Mouse (Mus musculus): Measurements from ENCODE around the gene Taf9. TPM values are rescaled to one million over a fixed set of nuclear protein-coding genes. Genes with fewer than 3 reads are reported as not detected.

The Taf9 gene
- polyA plus RNA-seq, 1 experiment from 2014 or later = 20.1 TPM

GRCm38 (mm10) chr13:100682837-100683236, 31.5 kb downstream of the Taf9 start:
- 46% methylated on average over 2 of the region's 2 CpGs for WGBS (ENCODE audit: insufficient replicate concordance)
- DNase-seq (no peak), ATAC-seq (no peak)

DNA sequence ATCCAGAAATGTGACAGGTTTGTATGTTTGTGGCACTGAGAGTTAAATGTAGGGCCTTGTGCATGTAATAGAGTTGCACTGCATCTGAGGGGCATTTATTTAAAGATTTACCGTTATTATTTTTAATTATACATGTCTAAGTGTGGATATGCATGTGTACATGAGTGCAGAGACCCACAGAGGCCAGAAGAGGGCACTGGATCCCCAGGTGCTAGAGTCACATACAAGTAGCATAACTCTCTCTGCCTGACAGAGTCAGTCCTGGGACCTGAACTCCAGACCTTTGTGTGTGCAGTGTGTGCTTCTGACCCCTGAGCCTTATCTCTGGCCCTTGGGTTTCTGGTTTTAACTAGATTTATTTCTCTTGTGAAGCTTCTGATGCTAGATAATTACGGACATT, 33.0 kb downstream of the Taf9 start:
- no peak for TF ChIP-seq EP300 (IDR thresholded peaks at IDR 0.05; ENCODE audit: low read depth)
- peak; percentile 72 for TF ChIP-seq CTCF (IDR thresholded peaks at IDR 0.05; ENCODE audit: low read depth)
- 69% methylated on average over 2 of the region's 2 CpGs for whole genome bisulfite sequencing (ENCODE audit: insufficient replicate concordance)
- DNase-seq (peak; percentile 38), ATAC-seq (no peak)
- Histone ChIP-seq H3K4me2 (ENCODE audit: low read depth, low read length) (no peak overlapping the region), H3K36me3 (replicated peaks; ENCODE audit: insufficient read depth, low read length) (peaks cover 16% of the 10 kb centered on the region), H3K4me3 (ENCODE audit: low read depth, low read length) (no peak overlapping the region), H3K27me3 (ENCODE audit: insufficient read depth, low read length) (no peaks in the 10 kb centered on the region), H3K4me1 (ENCODE audit: insufficient read depth) (no peaks in the 10 kb centered on the region), H3K9me3 (ENCODE audit: low read length) (no peaks in the 10 kb centered on the region), H3K27ac (ENCODE audit: low read depth) (no peak overlapping the region), H3K9ac (replicated peaks) (no peak overlapping the region)

More at GRCm38 (mm10) chr13:100682837-100683236, 31.5 kb downstream of the Taf9 start:
- Histone ChIP-seq H3K4me3 (ENCODE audit: low read depth, low read length) (no peak overlapping the region), H3K9ac (replicated peaks) (no peak overlapping the region), H3K27ac (ENCODE audit: low read depth) (no peak overlapping the region), H3K36me3 (replicated peaks; ENCODE audit: insufficient read depth, low read length) (peaks cover 21% of the 10 kb centered on the region), H3K27me3 (ENCODE audit: insufficient read depth, low read length) (no peaks in the 10 kb centered on the region), H3K4me2 (ENCODE audit: low read depth, low read length) (no peak overlapping the region), H3K4me1 (ENCODE audit: insufficient read depth) (no peaks in the 10 kb centered on the region), H3K9me3 (ENCODE audit: low read length) (no peaks in the 10 kb centered on the region)
- no peak for TF ChIP-seq CTCF (IDR thresholded peaks at IDR 0.05; ENCODE audit: low read depth)
- no peak for TF ChIP-seq EP300 (IDR thresholded peaks at IDR 0.05; ENCODE audit: low read depth)

GRCm38 (mm10) chr13:100687513-100687912, 36.1 kb downstream of the Taf9 start:
- no peaks in the 10 kb centered on the region for H3K27me3 ChIP-seq (ENCODE audit: insufficient read depth, low read length)
- WGBS (ENCODE audit: insufficient replicate concordance) = 67% methylated on average over 7 of the region's 7 CpGs

GRCm38 (mm10) chr13:100697541-100697940, 46.2 kb downstream of the Taf9 start:
- Histone ChIP-seq H3K9me3 (ENCODE audit: low read length) (no peaks in the 10 kb centered on the region), H3K4me3 (ENCODE audit: low read depth, low read length) (no peak overlapping the region), H3K36me3 (replicated peaks; ENCODE audit: insufficient read depth, low read length) (peaks cover 41% of the 10 kb centered on the region), H3K4me1 (ENCODE audit: insufficient read depth) (no peaks in the 10 kb centered on the region), H3K4me2 (ENCODE audit: low read depth, low read length) (no peak overlapping the region), H3K9ac (replicated peaks) (no peak overlapping the region), H3K27me3 (ENCODE audit: insufficient read depth, low read length) (no peaks in the 10 kb centered on the region), H3K27ac (ENCODE audit: low read depth) (no peak overlapping the region)
- DNase-seq (no peak), ATAC-seq (no peak)
- WGBS (ENCODE audit: insufficient replicate concordance) = 65% methylated on average over 3 of the region's 3 CpGs
- TF ChIP-seq CTCF (IDR thresholded peaks at IDR 0.05; ENCODE audit: low read depth) (no peak), EP300 (IDR thresholded peaks at IDR 0.05; ENCODE audit: low read depth) (no peak)

More at GRCm38 (mm10) chr13:100687513-100687912, 36.1 kb downstream of the Taf9 start:
- Histone ChIP-seq H3K9me3 (ENCODE audit: low read length) (no peaks in the 10 kb centered on the region), H3K9ac (replicated peaks) (no peak overlapping the region), H3K4me2 (ENCODE audit: low read depth, low read length) (no peak overlapping the region), H3K4me3 (ENCODE audit: low read depth, low read length) (no peak overlapping the region), H3K36me3 (replicated peaks; ENCODE audit: insufficient read depth, low read length) (peaks cover 22% of the 10 kb centered on the region), H3K27ac (ENCODE audit: low read depth) (no peak overlapping the region), H3K4me1 (ENCODE audit: insufficient read depth) (no peaks in the 10 kb centered on the region)
- no peak for ATAC-seq
- no peak for DNase-seq
- TF ChIP-seq CTCF (IDR thresholded peaks at IDR 0.05; ENCODE audit: low read depth) (peak; percentile 30; the same call in 1 of the 2 replicates), EP300 (IDR thresholded peaks at IDR 0.05; ENCODE audit: low read depth) (no peak)

DNA sequence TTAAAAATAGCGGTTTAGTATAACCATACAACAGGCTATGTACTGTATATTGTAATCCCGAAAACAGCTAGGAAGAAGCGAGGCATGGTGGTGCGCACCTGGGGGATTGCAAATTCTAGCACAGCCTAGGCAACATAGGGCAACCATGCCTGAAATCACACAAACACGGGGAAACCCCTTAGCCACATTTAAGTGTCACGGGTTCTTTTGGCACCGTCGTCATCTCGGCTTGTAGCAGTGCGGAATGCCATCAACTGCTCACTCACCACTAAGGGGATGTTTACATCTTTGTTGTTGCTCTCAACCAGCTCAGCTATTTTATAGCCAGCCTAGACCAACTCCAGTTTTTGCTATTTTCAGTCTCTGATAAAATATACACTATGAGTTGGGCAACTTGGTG, 47.5 kb downstream of the Taf9 start:
- Histone ChIP-seq H3K4me1 (ENCODE audit: insufficient read depth) (no peaks in the 10 kb centered on the region), H3K9ac (replicated peaks) (no peak overlapping the region), H3K4me2 (ENCODE audit: low read depth, low read length) (no peak overlapping the region), H3K4me3 (ENCODE audit: low read depth, low read length) (no peak overlapping the region), H3K27me3 (ENCODE audit: insufficient read depth, low read length) (no peaks in the 10 kb centered on the region), H3K36me3 (replicated peaks; ENCODE audit: insufficient read depth, low read length) (peaks cover 54% of the 10 kb centered on the region), H3K27ac (ENCODE audit: low read depth) (no peak overlapping the region), H3K9me3 (ENCODE audit: low read length) (no peaks in the 10 kb centered on the region)
- ATAC-seq (no peak), DNase-seq (no peak)
- no peak for TF ChIP-seq CTCF (IDR thresholded peaks at IDR 0.05; ENCODE audit: low read depth)
- TF ChIP-seq EP300 (IDR thresholded peaks at IDR 0.05; ENCODE audit: low read depth) = no peak
- 92% methylated on average over 10 of the region's 10 CpGs for WGBS (ENCODE audit: insufficient replicate concordance)

DNA sequence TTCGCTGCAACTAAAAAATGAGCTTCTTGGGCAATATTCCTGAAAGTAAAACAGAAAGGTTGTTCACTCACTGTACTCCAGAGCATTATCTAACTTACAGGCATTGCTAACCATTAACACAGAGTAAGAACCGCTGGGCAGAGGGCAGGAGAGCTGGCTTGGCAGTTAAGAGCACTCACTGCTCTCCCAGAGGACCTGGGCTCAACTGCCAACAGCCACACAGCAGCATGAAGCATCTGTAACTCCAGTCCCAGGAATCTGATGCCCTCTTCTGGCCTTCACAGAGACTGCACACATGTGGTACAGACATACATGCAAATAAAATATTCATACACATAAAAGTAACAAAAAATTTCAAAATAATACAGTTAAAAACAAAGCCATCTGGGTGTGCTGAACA, 52.1 kb downstream of the Taf9 start:
- no peak overlapping the region for H3K4me2 ChIP-seq (ENCODE audit: low read depth, low read length)
- H3K9ac ChIP-seq (replicated peaks) = no peak overlapping the region
- DNase-seq = no peak
- no peaks in the 10 kb centered on the region for H3K9me3 ChIP-seq (ENCODE audit: low read length)
- H3K4me1 ChIP-seq (ENCODE audit: insufficient read depth) = no peaks in the 10 kb centered on the region
- H3K36me3 ChIP-seq (replicated peaks; ENCODE audit: insufficient read depth, low read length) = peaks cover 62% of the 10 kb centered on the region
- H3K27me3 ChIP-seq (ENCODE audit: insufficient read depth, low read length) = no peaks in the 10 kb centered on the region
- H3K4me3 ChIP-seq (ENCODE audit: low read depth, low read length) = no peak overlapping the region
- no peak overlapping the region for H3K27ac ChIP-seq (ENCODE audit: low read depth)
- ATAC-seq = no peak
- WGBS (ENCODE audit: insufficient replicate concordance) = 92% methylated on average over 2 of the region's 2 CpGs
- no peak for TF ChIP-seq EP300 (IDR thresholded peaks at IDR 0.05; ENCODE audit: low read depth)
- peak; percentile 36; the same call in 1 of the 2 replicates for TF ChIP-seq CTCF (IDR thresholded peaks at IDR 0.05; ENCODE audit: low read depth)

Other genes starting within 250 kb of the Taf9 start
- 0.04 TPM in 2 replicates for gene Naip1, start 198.7 kb upstream of the Taf9 start, polyA plus RNA-seq (2015; fragmentation: Nextera tagmentation; extraction: Ambion mirVana)
- 13.4 and 14.7 TPM in 2 replicates for gene Gtf2h2, start 159.0 kb upstream of the Taf9 start, polyA plus RNA-seq (2015; fragmentation: Nextera tagmentation; extraction: Ambion mirVana)
- 11.2 and 14.6 TPM in 2 replicates for gene Ocln, start 98.9 kb upstream of the Taf9 start, polyA plus RNA-seq (2015; fragmentation: Nextera tagmentation; extraction: Ambion mirVana)
- gene Marveld2, start 34.6 kb upstream of the Taf9 start, polyA plus RNA-seq (2015; fragmentation: Nextera tagmentation; extraction: Ambion mirVana) = 8.6 and 9.4 TPM in 2 replicates
- 120 and 123 TPM in 2 replicates for gene Ak6, start 600 bp upstream of the Taf9 start, polyA plus RNA-seq (2015; fragmentation: Nextera tagmentation; extraction: Ambion mirVana)
- gene Rad17, start 528 bp upstream of the Taf9 start, polyA plus RNA-seq (2015; fragmentation: Nextera tagmentation; extraction: Ambion mirVana) = 9.2 and 10.5 TPM in 2 replicates
- gene Ccdc125, start 18.1 kb downstream of the Taf9 start, polyA plus RNA-seq (2015; fragmentation: Nextera tagmentation; extraction: Ambion mirVana) = 6.1 and 7.0 TPM in 2 replicates
- gene Cdk7, start 79.4 kb downstream of the Taf9 start, polyA plus RNA-seq (2015; fragmentation: Nextera tagmentation; extraction: Ambion mirVana) = 24.3 and 25.0 TPM in 2 replicates
- gene Mrps36, start 93.1 kb downstream of the Taf9 start, polyA plus RNA-seq (2015; fragmentation: Nextera tagmentation; extraction: Ambion mirVana) = 120 and 126 TPM in 2 replicates
- gene Cenph, start 124.3 kb downstream of the Taf9 start, polyA plus RNA-seq (2015; fragmentation: Nextera tagmentation; extraction: Ambion mirVana) = 19.4 and 19.6 TPM in 2 replicates
- 74.6 and 85.2 TPM in 2 replicates for gene Ccnb1, start 135.0 kb downstream of the Taf9 start, polyA plus RNA-seq (2015; fragmentation: Nextera tagmentation; extraction: Ambion mirVana)
- 18.8 and 18.9 TPM in 2 replicates for gene Slc30a5, start 181.8 kb downstream of the Taf9 start, polyA plus RNA-seq (2015; fragmentation: Nextera tagmentation; extraction: Ambion mirVana)

All from liver, postnatal 0 days (tissue).